Mouse (Mus musculus) intestine, embryonic 16.5 days (tissue): ENCODE results near the gene Pop7. TPM values are rescaled to one million over a fixed set of nuclear protein-coding genes. Genes with fewer than 3 reads are reported as not detected.

Experiments used
- ATAC-seq: fragments of 200-750 bp; cut with Nextera tagmentation; 2 replicates; pipeline ENCODE4 v1.8.0; 2017; ENCODE audit warnings: moderate TSS enrichment, moderate library complexity
- H3K27ac ChIP-seq: fragments of 300-500 bp; sonication (generic); 2 replicates; pipeline ENCODE4 v1.5.1; 2014; ENCODE audit warnings: mild to moderate bottlenecking, low read length
- H3K27me3 ChIP-seq: fragments of 300-500 bp; sonication (generic); replicated peaks from 2 replicates; pipeline ENCODE4 v1.6.1; 2014; ENCODE audit warnings: low read length, control low read depth, mixed read lengths; ENCODE audit not compliant: control insufficient read depth, insufficient read depth
- H3K36me3 ChIP-seq: fragments of 300-500 bp; sonication (generic); 2 replicates; pipeline ENCODE4 v1.6.1; 2014; ENCODE audit warnings: low read length, control low read depth; ENCODE audit not compliant: control insufficient read depth, insufficient read depth
- H3K4me1 ChIP-seq: fragments of 300-500 bp; sonication (generic); 2 replicates; pipeline ENCODE4 v1.6.1; 2014; ENCODE audit warnings: low read length, control low read depth, mixed read lengths; ENCODE audit not compliant: control insufficient read depth, insufficient read depth
- H3K4me2 ChIP-seq: fragments of 300-500 bp; sonication (generic); 2 replicates; pipeline ENCODE4 v1.6.1; 2014; ENCODE audit warnings: low read depth, low read length, control low read depth
- H3K4me3 ChIP-seq: fragments of 300-500 bp; sonication (generic); 2 replicates; pipeline ENCODE4 v1.5.1; 2014; ENCODE audit warnings: mild to moderate bottlenecking, low read length
- H3K9ac ChIP-seq: fragments of 300-500 bp; sonication (generic); 2 replicates; pipeline ENCODE4 v1.6.1; 2014; ENCODE audit warnings: low read depth, low read length
- H3K9me3 ChIP-seq: fragments of 300-500 bp; sonication (generic); 2 replicates; pipeline ENCODE4 v1.6.1; 2016; ENCODE audit warnings: low read length, control low read depth; ENCODE audit not compliant: control insufficient read depth
- WGBS: fragments of 180-500 bp; shearing (Covaris S2); extraction: QIAGEN DNeasy Blood & Tissue Kit; methylation state at CpG from one replicate; pipeline ENCODE4 v1.1.7; 2014; 5-methylcytosine and 5-hydroxymethylcytosine counted together
- polyA plus RNA-seq: library from polyadenylated mRNA; unstranded; fragments of >200 nt; fragmentation: Nextera tagmentation; extraction: Ambion mirVana; gene quantifications from 2 replicates; pipeline ENCODE4 v1.2.1, GENCODE M21; 2015

The Pop7 gene
- polyA plus RNA-seq, 1 experiment from 2014 or later: 62.1 TPM

GRCm38 (mm10) chr5:137481897-137482296, 20.4 kb downstream of the Pop7 start:
- 41% methylated on average over 8 of the region's 8 CpGs for WGBS
- no peak overlapping the region for H3K9ac ChIP-seq
- peak; percentile 43; the same call in 1 of the 2 replicates for ATAC-seq

GRCm38 (mm10) chr5:137481138-137481537, 21.2 kb downstream of the Pop7 start:
- no peaks in the 10 kb centered on the region for H3K9me3 ChIP-seq
- peaks cover 11% of the 10 kb centered on the region for H3K27me3 ChIP-seq
- H3K4me3 ChIP-seq: no peak overlapping the region
- no peak overlapping the region for H3K4me2 ChIP-seq
- no peak overlapping the region for H3K9ac ChIP-seq
- ATAC-seq: no peak
- 0 out of 2 replicates have a peak, but pooled peaks cover 3% of the 10 kb centered on the region for H3K4me1 ChIP-seq
- H3K27ac ChIP-seq: no peak overlapping the region
- no peaks in the 10 kb centered on the region for H3K36me3 ChIP-seq

More at GRCm38 (mm10) chr5:137481897-137482296, 20.4 kb downstream of the Pop7 start:
- no peaks in the 10 kb centered on the region for H3K9me3 ChIP-seq
- peaks cover 11% of the 10 kb centered on the region for H3K27me3 ChIP-seq
- no peak overlapping the region for H3K4me3 ChIP-seq
- 0 out of 2 replicates have a peak, but pooled peaks cover 3% of the 10 kb centered on the region for H3K4me1 ChIP-seq
- no peak overlapping the region for H3K4me2 ChIP-seq
- H3K36me3 ChIP-seq: no peaks in the 10 kb centered on the region
- no peak overlapping the region for H3K27ac ChIP-seq

- Histone ChIP-seq H3K27me3 (no peaks in the 10 kb centered on the region), H3K4me3 (no peak within 1 kb of the TSS), H3K36me3 (no peaks in the 10 kb centered on the region), H3K4me2 (no peak within 1 kb of the TSS), H3K9me3 (no peaks in the 10 kb centered on the region), H3K27ac (no peak within 1 kb of the TSS), H3K4me1 (peaks cover 5% of the 10 kb centered on the region; the same call in 1 of the 2 replicates), H3K9ac (no peak within 1 kb of the TSS)
- 85% methylated on average over 5 of the region's 5 CpGs for WGBS
- ATAC-seq: no peak
Measured at GRCm38 (mm10) chr5:137476964-137477363, 25.4 kb downstream of the Pop7 start, which contains the start of gene Zan. Gene Zan, minus strand, starts transcription at chr5:137477064.

- H3K27me3 ChIP-seq: no peaks in the 10 kb centered on the region
- H3K4me3 ChIP-seq: no peak overlapping the region
- H3K36me3 ChIP-seq: no peaks in the 10 kb centered on the region
- WGBS: 61% methylated on average over 2 of the region's 2 CpGs
- H3K4me1 ChIP-seq: peaks cover 10% of the 10 kb centered on the region; the same call in 1 of the 2 replicates
- H3K9ac ChIP-seq: peak overlapping the region; percentile 11; the same call in 1 of the 2 replicates
- no peaks in the 10 kb centered on the region for H3K9me3 ChIP-seq
- no peak for ATAC-seq
- no peak overlapping the region for H3K4me2 ChIP-seq
- no peak overlapping the region for H3K27ac ChIP-seq
Measured at GRCm38 (mm10) chr5:137474351-137474750, 28.0 kb downstream of the Pop7 start.

GRCm38 (mm10) chr5:137472252-137472904, 29.9 kb downstream of the Pop7 start:
- peak; percentile 95 for ATAC-seq
- Histone ChIP-seq H3K9me3 (no peaks in the 10 kb centered on the region), H3K27ac (peak overlapping the region; percentile 96), H3K9ac (no peak overlapping the region), H3K4me1 (peaks cover 10% of the 10 kb centered on the region; the same call in 1 of the 2 replicates), H3K36me3 (no peaks in the 10 kb centered on the region), H3K27me3 (no peaks in the 10 kb centered on the region), H3K4me3 (no peak overlapping the region), H3K4me2 (0 out of 2 replicates have a peak overlapping the region, but pooled peaks have one; percentile 17)
- 43% methylated on average over 5 of the region's 5 CpGs for WGBS

GRCm38 (mm10) chr5:137466946-137467345, 35.4 kb downstream of the Pop7 start:
- H3K4me1 ChIP-seq: peaks cover 5% of the 10 kb centered on the region; the same call in 1 of the 2 replicates
- no peaks in the 10 kb centered on the region for H3K27me3 ChIP-seq
- H3K36me3 ChIP-seq: no peaks in the 10 kb centered on the region
- no peaks in the 10 kb centered on the region for H3K9me3 ChIP-seq
- H3K4me2 ChIP-seq: no peak overlapping the region
- H3K4me3 ChIP-seq: no peak overlapping the region
- H3K9ac ChIP-seq: no peak overlapping the region
- ATAC-seq: no peak
- no peak overlapping the region for H3K27ac ChIP-seq
- WGBS: 93% methylated on average over 6 of the region's 6 CpGs

GRCm38 (mm10) chr5:137465049-137465448, 37.3 kb downstream of the Pop7 start:
- no peak for ATAC-seq
- Histone ChIP-seq H3K9me3 (no peaks in the 10 kb centered on the region), H3K36me3 (no peaks in the 10 kb centered on the region), H3K4me2 (no peak overlapping the region), H3K4me3 (no peak overlapping the region), H3K9ac (no peak overlapping the region), H3K27me3 (no peaks in the 10 kb centered on the region), H3K27ac (no peak overlapping the region), H3K4me1 (no peaks in the 10 kb centered on the region)
- 43% methylated on average over 3 of the region's 3 CpGs for WGBS

- Histone ChIP-seq H3K4me3 (no peak overlapping the region), H3K27me3 (no peaks in the 10 kb centered on the region), H3K4me2 (no peak overlapping the region), H3K4me1 (0 out of 2 replicates have a peak, but pooled peaks cover 5% of the 10 kb centered on the region), H3K36me3 (no peaks in the 10 kb centered on the region), H3K9me3 (no peaks in the 10 kb centered on the region), H3K9ac (no peak overlapping the region), H3K27ac (peak overlapping the region; percentile 29)
- ATAC-seq: peak; percentile 99
- WGBS: 37% methylated on average over 7 of the region's 7 CpGs
Measured at GRCm38 (mm10) chr5:137455866-137456591, 46.3 kb downstream of the Pop7 start.

- Histone ChIP-seq H3K4me3 (no peak overlapping the region), H3K27me3 (no peaks in the 10 kb centered on the region), H3K36me3 (no peaks in the 10 kb centered on the region), H3K9me3 (no peaks in the 10 kb centered on the region), H3K9ac (no peak overlapping the region), H3K4me1 (0 out of 2 replicates have a peak, but pooled peaks cover 5% of the 10 kb centered on the region), H3K27ac (no peak overlapping the region), H3K4me2 (no peak overlapping the region)
- ATAC-seq: no peak; the same call in 1 of the 2 replicates
- WGBS: 73% methylated on average over 6 of the region's 6 CpGs
Measured at GRCm38 (mm10) chr5:137455206-137455605, 47.1 kb downstream of the Pop7 start.
